Mouse (Mus musculus) midbrain, embryonic 14.5 days (tissue): ENCODE results near the gene Lrrc4b. TPM values are rescaled to one million over a fixed set of nuclear protein-coding genes. Genes with fewer than 3 reads are reported as not detected.

Source experiments
- ATAC-seq: fragments of 200-750 bp; cut with Nextera tagmentation; 2 replicates; pipeline ENCODE4 v1.8.0; 2017; ENCODE audit warnings: moderate number of reproducible peaks, moderate library complexity; ENCODE audit not compliant: low FRiP score, low TSS enrichment
- DNase-seq: peaks from one replicate; pipeline ENCODE4 v3.0.0-alpha.2; 2015
- H3K27ac ChIP-seq: fragments of 300-500 bp; sonication (generic); replicated peaks from 2 replicates; pipeline ENCODE4 v1.5.1; 2014; ENCODE audit warnings: mild to moderate bottlenecking, low read depth, low read length, moderate library complexity
- H3K27me3 ChIP-seq: fragments of 300-500 bp; sonication (generic); 2 replicates; pipeline ENCODE4 v1.6.1; 2014; ENCODE audit warnings: low read length, control low read depth, mixed read lengths; ENCODE audit not compliant: control insufficient read depth, insufficient read depth
- H3K36me3 ChIP-seq: fragments of 300-500 bp; sonication (generic); 2 replicates; pipeline ENCODE4 v1.6.1; 2014; ENCODE audit warnings: low read length, control low read depth; ENCODE audit not compliant: control insufficient read depth, insufficient read depth
- H3K4me1 ChIP-seq: fragments of 300-500 bp; sonication (generic); 2 replicates; pipeline ENCODE4 v1.6.1; 2014; ENCODE audit warnings: mild to moderate bottlenecking, antibody characterized with exemption, low read length, control low read depth; ENCODE audit not compliant: control insufficient read depth, insufficient read depth
- H3K4me2 ChIP-seq: fragments of 300-500 bp; sonication (generic); 2 replicates; pipeline ENCODE4 v1.6.1; 2014; ENCODE audit warnings: mild to moderate bottlenecking, low read length, moderate library complexity
- H3K4me3 ChIP-seq: fragments of 300-500 bp; sonication (generic); replicated peaks from 2 replicates; pipeline ENCODE4 v1.5.1; 2014; ENCODE audit warnings: low read depth, low read length
- H3K9ac ChIP-seq: fragments of 300-500 bp; sonication (generic); replicated peaks from 2 replicates; pipeline ENCODE4 v1.6.1; 2014; ENCODE audit warnings: mild to moderate bottlenecking, low read length, moderate library complexity
- H3K9me3 ChIP-seq: fragments of 300-500 bp; sonication (generic); 2 replicates; pipeline ENCODE4 v1.6.1; 2016; ENCODE audit warnings: low read length, control low read depth, mixed read lengths; ENCODE audit not compliant: control insufficient read depth
- WGBS: fragments of 180-500 bp; shearing (Covaris S2); extraction: QIAGEN DNeasy Blood & Tissue Kit; methylation state at CpG from one replicate; pipeline ENCODE4 v1.1.7; 2014; 5-methylcytosine and 5-hydroxymethylcytosine counted together
- polyA plus RNA-seq: library from polyadenylated mRNA; unstranded; fragments of >200 nt; fragmentation: Nextera tagmentation; extraction: Ambion mirVana; gene quantifications from 2 replicates; pipeline ENCODE4 v1.2.1, GENCODE M21; 2014

The Lrrc4b gene
- polyA plus RNA-seq: 28.4 and 39.0 TPM in 2 replicates

DNA sequence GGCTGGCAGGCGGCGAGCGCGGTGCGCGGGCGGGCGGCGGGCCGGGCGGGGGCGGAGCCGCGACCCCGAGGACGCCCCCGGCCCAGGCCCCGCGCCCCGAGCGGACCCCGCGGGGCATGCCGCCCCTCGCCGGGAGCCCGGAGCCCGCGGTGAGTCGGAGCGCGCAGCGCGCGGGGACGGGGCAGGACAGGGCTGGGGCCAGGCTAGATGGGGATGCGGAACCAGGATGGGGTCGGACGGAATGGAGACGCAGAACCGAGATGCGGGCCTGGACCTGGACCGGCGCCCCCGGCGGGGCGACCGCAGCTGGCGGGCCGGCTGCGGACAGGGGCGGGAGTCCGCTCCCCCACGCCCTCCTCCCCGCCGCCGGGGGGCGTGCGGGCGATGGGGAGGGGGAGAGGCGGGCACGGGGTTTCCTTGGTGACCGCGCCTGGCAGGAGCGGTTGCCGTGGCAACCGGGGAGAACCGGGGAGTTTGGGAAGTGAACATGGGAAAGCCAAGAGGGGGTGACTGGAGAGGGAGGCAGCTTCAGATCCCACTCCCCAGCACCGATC, at the start of gene Lrrc4b:
TSS of gene Lrrc4b (plus strand) at position 51 of the 554 bp plus-strand sequence.
- Histone ChIP-seq H3K27me3 (no peaks in the 10 kb centered on the region), H3K4me2 (peak within 1 kb of the TSS; percentile 76), H3K36me3 (0 out of 2 replicates have a peak, but pooled peaks cover 4% of the 10 kb centered on the region), H3K4me3 (peak within 1 kb of the TSS; percentile 76), H3K4me1 (peaks cover 37% of the 10 kb centered on the region), H3K9ac (peak within 1 kb of the TSS; percentile 99), H3K27ac (peak within 1 kb of the TSS; percentile 100), H3K9me3 (no peaks in the 10 kb centered on the region)
- DNase-seq (peak; percentile 96), ATAC-seq (peak; percentile 74)
- under 1% methylated on average over 51 of the region's 69 CpGs for WGBS

DNA sequence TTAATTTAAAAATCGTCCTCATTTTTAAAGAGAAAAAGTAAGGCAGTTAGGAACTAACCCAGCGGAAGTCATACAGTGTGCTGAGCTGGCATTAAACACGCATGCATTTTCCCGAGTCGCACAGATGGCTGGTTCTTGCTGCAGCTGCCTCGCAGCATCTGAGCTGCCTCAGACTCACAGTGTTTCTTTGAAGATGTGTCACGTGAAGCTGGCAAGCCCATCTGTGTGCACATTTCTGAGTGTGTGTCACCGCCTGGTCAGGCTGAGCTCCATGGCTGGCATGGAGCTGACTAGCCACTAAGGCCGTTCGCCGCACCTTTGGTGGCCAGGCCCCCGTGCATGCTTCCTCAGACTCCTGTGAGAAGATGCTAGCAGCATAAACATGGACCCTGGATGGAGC, 46.3 kb upstream of the Lrrc4b start:
- H3K4me2 ChIP-seq: no peak overlapping the region
- no peaks in the 10 kb centered on the region; the same call in 1 of the 2 replicates for H3K27me3 ChIP-seq
- no peak; the same call in 1 of the 2 replicates for ATAC-seq
- H3K36me3 ChIP-seq: no peaks in the 10 kb centered on the region
- H3K9me3 ChIP-seq: no peaks in the 10 kb centered on the region
- WGBS: 59% methylated on average over 12 of the region's 12 CpGs
- no peak overlapping the region; the same call in 1 of the 2 replicates for H3K9ac ChIP-seq
- H3K4me3 ChIP-seq: no peak overlapping the region
- H3K27ac ChIP-seq: peak overlapping the region; percentile 68; the same call in 1 of the 2 replicates
- 0 out of 2 replicates have a peak, but pooled peaks cover 8% of the 10 kb centered on the region for H3K4me1 ChIP-seq
- DNase-seq: peak; percentile 67

DNA sequence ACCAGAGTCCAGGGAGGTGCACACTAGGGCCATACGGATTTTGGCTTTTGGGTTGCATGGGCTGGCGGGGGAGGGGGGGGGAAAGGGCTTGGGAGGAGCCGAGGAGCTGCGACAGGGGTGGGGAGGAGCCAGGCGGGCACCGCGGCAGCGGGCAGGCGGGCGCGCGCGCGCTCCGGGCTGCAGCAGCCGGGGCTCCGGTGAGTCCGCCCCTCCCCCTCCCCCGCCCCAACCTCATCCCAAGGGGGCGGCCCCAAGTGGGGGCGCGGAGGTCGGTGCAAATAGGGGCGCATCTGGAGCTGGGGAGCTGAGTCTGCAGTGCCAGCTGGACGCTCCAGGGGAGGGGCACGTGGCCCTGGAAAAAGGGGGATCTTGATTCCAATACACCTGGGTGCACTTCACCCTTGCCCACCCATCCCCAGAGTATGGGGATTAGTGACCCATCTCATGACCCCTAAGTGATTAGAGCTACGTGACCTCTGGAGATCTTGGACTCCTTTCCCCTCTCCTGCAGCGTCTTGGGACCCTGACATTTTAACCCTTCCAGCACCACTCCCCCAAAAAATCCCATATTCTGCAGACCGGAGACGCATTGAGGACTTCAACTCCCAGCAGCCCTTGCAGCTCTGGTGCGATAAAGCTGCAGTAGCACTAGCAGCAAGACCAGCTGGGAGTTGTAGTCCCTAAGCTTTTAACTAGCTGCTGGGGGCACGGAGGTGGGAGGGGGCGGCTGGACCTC, 44.7 kb upstream of the Lrrc4b start, which contains the start of gene Syt3:
TSS of gene Syt3 (plus strand) at position 123 of the 736 bp plus-strand sequence.
- Histone ChIP-seq H3K36me3 (no peaks in the 10 kb centered on the region), H3K9ac (peak within 1 kb of the TSS; percentile 70), H3K9me3 (no peaks in the 10 kb centered on the region), H3K4me1 (0 out of 2 replicates have a peak, but pooled peaks cover 8% of the 10 kb centered on the region), H3K4me3 (peak within 1 kb of the TSS; percentile 53), H3K27me3 (no peaks in the 10 kb centered on the region; the same call in 1 of the 2 replicates), H3K4me2 (peak within 1 kb of the TSS; percentile 96), H3K27ac (peak within 1 kb of the TSS; percentile 68)
- WGBS: under 1% methylated on average over 31 of the region's 33 CpGs
- peak; percentile 93 for DNase-seq
- ATAC-seq: peak; percentile 85

DNA sequence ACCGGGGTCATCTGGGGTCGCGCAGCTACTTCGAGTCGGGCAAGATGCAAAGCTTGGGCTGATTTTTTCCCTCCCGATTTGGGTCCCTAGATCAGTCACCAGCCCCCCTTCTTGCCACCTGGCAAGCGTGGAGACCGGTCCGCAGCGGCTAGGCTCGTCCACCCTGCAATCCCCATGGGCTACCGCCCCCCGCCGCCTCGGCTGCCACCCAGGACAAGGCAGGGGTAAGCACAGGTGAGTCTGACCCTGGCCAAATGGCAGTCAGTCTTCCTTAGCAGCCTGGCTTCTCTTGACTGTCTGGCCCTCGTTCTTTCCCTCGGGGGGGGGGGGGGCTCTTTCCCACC, 44.1 kb upstream of the Lrrc4b start:
- no peak for DNase-seq
- peak overlapping the region; percentile 96 for H3K4me2 ChIP-seq
- H3K27ac ChIP-seq: 0 out of 2 replicates have a peak overlapping the region, but pooled peaks have one; percentile 20
- H3K4me1 ChIP-seq: 0 out of 2 replicates have a peak, but pooled peaks cover 8% of the 10 kb centered on the region
- H3K4me3 ChIP-seq: peak overlapping the region; percentile 53
- ATAC-seq: peak; percentile 57; the same call in 1 of the 2 replicates
- under 1% methylated on average over 17 of the region's 17 CpGs for WGBS
- no peaks in the 10 kb centered on the region for H3K36me3 ChIP-seq
- no peaks in the 10 kb centered on the region; the same call in 1 of the 2 replicates for H3K27me3 ChIP-seq
- no peaks in the 10 kb centered on the region for H3K9me3 ChIP-seq
- H3K9ac ChIP-seq: peak overlapping the region; percentile 70

DNA sequence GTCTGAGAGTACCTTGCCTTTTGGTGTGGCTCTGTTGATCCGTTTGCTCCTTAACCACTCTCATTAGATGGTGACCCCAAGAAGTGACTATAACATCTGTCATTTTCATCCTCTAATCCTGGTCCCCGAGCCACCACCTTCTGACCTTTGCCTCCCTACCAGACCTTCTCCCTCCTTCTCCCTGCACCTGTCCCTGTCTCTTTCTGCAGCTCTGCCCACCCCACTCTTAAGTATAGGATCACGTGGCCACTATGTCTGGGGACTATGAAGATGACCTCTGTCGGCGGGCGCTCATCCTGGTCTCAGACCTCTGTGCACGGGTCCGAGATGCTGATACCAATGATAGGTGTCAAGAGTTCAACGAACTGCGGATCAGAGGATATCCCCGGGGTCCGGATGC, 43.1 kb upstream of the Lrrc4b start, which contains the start of gene 1700008O03Rik:
TSS of gene 1700008O03Rik (minus strand) at position 101 of the 400 bp plus-strand sequence.
- Histone ChIP-seq H3K4me3 (peak within 1 kb of the TSS; percentile 53), H3K27me3 (no peaks in the 10 kb centered on the region; the same call in 1 of the 2 replicates), H3K9ac (peak within 1 kb of the TSS; percentile 70), H3K4me1 (0 out of 2 replicates have a peak, but pooled peaks cover 8% of the 10 kb centered on the region), H3K9me3 (no peaks in the 10 kb centered on the region), H3K4me2 (peak within 1 kb of the TSS; percentile 96), H3K36me3 (no peaks in the 10 kb centered on the region), H3K27ac (0 out of 2 replicates have a peak within 1 kb of the TSS, but pooled peaks have one; percentile 20)
- DNase-seq (no peak), ATAC-seq (no peak)
- WGBS: 84% methylated on average over 12 of the region's 12 CpGs

DNA sequence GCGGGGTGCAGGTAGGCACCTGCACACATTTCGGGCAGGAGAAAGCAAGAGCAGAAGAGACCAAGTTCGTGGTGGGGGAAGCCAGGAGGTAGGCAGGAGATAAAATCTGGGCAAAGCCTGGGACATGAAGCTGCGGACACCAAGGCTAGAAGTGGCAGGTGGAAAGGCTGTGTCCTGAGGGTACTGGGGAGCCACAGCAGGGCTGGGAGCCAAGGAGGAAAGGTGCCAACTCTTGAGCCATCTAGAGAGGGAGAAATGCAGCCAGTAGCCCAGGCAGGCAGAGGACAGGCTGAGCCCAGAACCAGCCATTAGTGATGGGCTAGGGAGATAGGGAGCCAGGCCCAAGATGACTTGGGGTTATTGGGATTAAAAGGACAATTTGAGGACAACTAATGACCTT, 37.0 kb upstream of the Lrrc4b start:
- no peak overlapping the region for H3K27ac ChIP-seq
- WGBS: 91% methylated on average over 4 of the region's 4 CpGs
- no peak overlapping the region for H3K9ac ChIP-seq
- H3K4me2 ChIP-seq: no peak overlapping the region
- H3K4me3 ChIP-seq: no peak overlapping the region
- H3K4me1 ChIP-seq: no peaks in the 10 kb centered on the region
- no peaks in the 10 kb centered on the region for H3K36me3 ChIP-seq
- H3K27me3 ChIP-seq: no peaks in the 10 kb centered on the region
- DNase-seq (no peak), ATAC-seq (no peak)
- H3K9me3 ChIP-seq: no peaks in the 10 kb centered on the region

DNA sequence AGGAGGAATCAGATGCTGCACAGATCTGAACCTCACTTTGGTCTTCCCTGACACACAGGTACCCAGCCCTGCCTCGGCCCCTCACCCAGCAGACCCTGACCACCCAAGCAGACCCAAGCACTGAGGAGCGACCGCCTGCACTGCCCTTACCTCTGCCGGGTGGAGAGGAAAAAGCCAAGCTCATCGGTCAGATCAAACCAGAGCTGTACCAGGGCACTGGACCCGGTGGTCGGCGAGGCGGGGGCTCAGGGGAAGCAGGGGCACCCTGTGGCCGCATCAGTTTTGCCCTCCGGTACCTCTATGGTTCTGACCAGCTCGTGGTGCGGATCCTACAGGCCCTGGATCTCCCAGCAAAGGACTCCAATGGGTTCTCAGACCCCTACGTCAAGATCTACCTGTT, 36.5 kb upstream of the Lrrc4b start:
- no peaks in the 10 kb centered on the region for H3K9me3 ChIP-seq
- no peak overlapping the region for H3K9ac ChIP-seq
- H3K27me3 ChIP-seq: no peaks in the 10 kb centered on the region
- DNase-seq: no peak
- no peaks in the 10 kb centered on the region for H3K36me3 ChIP-seq
- H3K4me2 ChIP-seq: no peak overlapping the region
- WGBS: 87% methylated on average over 14 of the region's 14 CpGs
- no peaks in the 10 kb centered on the region for H3K4me1 ChIP-seq
- no peak overlapping the region for H3K27ac ChIP-seq
- no peak for ATAC-seq
- H3K4me3 ChIP-seq: no peak overlapping the region

DNA sequence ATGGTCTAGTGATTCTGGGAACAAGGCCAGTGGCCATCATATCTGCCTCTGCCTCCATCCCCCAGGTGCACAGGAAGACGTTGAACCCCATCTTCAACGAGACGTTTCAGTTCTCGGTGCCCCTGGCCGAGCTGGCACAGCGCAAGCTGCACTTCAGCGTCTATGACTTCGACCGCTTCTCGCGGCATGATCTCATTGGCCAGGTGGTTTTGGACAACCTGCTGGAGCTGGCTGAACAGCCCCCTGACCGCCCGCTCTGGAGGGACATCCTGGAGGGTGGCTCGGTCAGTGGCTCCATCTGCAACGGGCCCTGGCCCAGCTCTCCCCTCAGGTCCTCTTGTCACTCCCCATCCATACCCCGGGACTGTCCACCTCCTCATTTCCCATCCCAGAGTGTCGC, 35.5 kb upstream of the Lrrc4b start:
- no peak for ATAC-seq
- H3K9ac ChIP-seq: no peak overlapping the region
- H3K4me1 ChIP-seq: no peaks in the 10 kb centered on the region
- H3K4me2 ChIP-seq: no peak overlapping the region
- no peak overlapping the region for H3K27ac ChIP-seq
- no peaks in the 10 kb centered on the region for H3K36me3 ChIP-seq
- no peak overlapping the region for H3K4me3 ChIP-seq
- WGBS: 88% methylated on average over 17 of the region's 17 CpGs
- H3K9me3 ChIP-seq: no peaks in the 10 kb centered on the region
- no peaks in the 10 kb centered on the region for H3K27me3 ChIP-seq
- DNase-seq: no peak
